Mouse (Mus musculus) c-Kit-positive CD71-negative TER-119-negative erythroid progenitor cells, embryonic 14.5 days (primary cell): Measurements from ENCODE around the gene Ckap5.

Source experiments
- DNase-seq: peaks from one replicate; pipeline ENCODE4 v3.0.0-alpha.2; 2013; ENCODE audit warnings: low read depth

The Ckap5 gene

GRCm38 (mm10) chr2:91652863-91653262 is 126.3 kb downstream of the Ckap5 start:
- DNase-seq: no peak

GRCm38 (mm10) chr2:91655388-91655787 is 128.8 kb downstream of the Ckap5 start:
- no peak for DNase-seq

- DNase-seq: no peak
Observed at GRCm38 (mm10) chr2:91655827-91656226, 129.3 kb downstream of the Ckap5 start.

- DNase-seq: no peak
Observed at GRCm38 (mm10) chr2:91656774-91657173, 130.2 kb downstream of the Ckap5 start.

- DNase-seq: no peak
Observed at GRCm38 (mm10) chr2:91659657-91660056, 133.1 kb downstream of the Ckap5 start.

GRCm38 (mm10) chr2:91660981-91661380 is 134.4 kb downstream of the Ckap5 start:
- DNase-seq: no peak

- DNase-seq: no peak
Observed at GRCm38 (mm10) chr2:91664780-91665179, 138.2 kb downstream of the Ckap5 start.

- DNase-seq: no peak
Observed at GRCm38 (mm10) chr2:91666386-91666910, 139.9 kb downstream of the Ckap5 start.

GRCm38 (mm10) chr2:91667747-91668146 is 141.2 kb downstream of the Ckap5 start:
- DNase-seq: no peak

GRCm38 (mm10) chr2:91669326-91669725 is 142.8 kb downstream of the Ckap5 start:
- DNase-seq: no peak

GRCm38 (mm10) chr2:91670038-91670437 is 143.5 kb downstream of the Ckap5 start:
- no peak for DNase-seq
